Mouse (Mus musculus): ENCODE data around the gene Trpv1.

The Trpv1 gene

DNA sequence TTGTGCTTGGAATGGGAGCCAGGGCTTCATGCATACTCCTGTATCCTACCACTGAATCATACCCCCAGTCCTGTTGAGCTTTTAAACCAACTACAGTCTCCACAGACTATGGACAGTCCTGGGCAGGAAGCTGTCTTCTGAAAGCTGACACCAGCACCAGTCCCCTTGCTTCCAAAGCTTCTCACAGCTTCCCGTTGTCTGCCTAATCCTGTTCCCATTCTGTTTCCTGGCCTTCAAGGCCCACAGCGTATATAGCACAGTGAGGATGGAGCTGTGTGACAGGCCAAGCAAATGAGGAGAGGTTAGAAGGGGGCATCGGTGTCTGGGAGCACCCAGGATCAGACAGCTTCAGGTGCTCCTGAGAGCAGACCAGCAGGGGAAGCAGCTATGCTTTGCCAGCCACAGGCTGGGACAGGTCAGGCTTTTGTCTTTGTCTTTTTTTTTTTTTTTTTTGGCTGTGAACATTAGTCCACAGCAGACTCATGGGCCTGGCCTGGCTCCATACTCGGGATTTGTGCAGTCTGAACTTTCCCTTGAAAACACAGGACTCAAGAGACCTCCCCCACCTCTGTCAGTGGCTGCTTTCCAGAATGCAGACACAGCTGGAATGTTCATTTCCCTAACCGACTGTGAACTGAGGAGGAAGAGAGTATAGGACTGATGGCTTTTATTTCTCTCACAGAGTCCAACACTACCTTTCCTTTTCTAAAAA is 2.1 kb downstream of the Trpv1 start:
- DNase-seq (ENCODE audit: low spot score): peak; percentile 6

DNA sequence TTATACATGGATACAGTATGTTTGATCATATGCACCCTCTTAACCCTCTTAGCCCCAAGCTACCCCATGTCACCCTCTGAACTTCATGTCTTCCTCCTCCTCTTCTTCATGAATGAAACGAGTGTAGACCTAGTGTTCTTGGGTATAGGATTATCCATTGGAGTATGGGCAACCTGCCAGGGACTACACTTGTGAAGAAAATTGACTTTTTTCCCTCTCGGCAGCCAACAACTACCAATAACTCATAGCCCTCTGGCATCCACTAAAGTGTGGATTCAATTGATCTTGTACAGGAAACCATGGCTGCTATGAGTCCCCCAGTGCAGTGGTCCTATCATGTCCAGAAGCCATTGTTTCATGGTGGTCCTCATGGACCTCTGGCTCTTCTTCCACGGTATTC is 2.6 kb downstream of the Trpv1 start:
- no peak for DNase-seq (ENCODE audit: low spot score)

DNA sequence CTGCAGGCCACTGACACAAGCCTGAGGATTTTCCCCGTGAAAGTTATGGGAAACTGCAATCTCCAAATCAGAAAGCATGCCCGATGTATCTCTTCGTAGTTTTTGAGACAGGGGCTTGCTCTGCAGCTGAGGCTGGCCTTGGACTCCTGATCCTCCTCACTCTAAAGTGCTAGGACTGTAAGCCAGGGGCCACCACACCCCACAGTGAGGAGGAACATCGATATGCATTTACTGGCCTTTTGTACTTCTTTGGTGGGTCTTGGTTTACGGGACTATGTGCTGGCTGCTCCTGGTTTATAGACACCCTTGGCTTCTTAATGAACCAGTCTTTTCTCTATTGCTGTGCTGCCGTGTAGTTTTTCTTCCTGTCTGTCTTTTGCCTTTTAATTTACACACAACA is 8.1 kb downstream of the Trpv1 start:
- no peak for DNase-seq (ENCODE audit: low spot score)

DNA sequence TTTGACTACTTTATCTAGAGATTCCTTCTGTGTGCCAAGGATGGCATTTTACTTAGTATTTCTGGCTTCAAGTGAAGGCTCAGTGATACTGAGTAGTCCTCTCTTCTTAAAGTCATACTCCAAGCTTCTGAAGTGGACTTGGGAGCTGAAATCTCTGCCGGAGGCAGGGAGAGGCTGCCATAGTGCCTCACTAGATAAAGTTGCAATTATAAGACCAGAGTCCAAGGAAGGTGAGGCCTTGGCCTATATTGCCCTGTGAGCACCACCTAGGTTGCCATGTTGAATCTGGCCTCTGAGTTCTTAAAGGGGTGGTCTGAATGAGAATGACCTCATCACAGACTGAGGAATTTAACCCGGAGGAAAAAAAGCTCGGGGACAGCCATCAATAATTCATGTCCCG is 8.7 kb downstream of the Trpv1 start:
- no peak for DNase-seq (ENCODE audit: low spot score)

DNA sequence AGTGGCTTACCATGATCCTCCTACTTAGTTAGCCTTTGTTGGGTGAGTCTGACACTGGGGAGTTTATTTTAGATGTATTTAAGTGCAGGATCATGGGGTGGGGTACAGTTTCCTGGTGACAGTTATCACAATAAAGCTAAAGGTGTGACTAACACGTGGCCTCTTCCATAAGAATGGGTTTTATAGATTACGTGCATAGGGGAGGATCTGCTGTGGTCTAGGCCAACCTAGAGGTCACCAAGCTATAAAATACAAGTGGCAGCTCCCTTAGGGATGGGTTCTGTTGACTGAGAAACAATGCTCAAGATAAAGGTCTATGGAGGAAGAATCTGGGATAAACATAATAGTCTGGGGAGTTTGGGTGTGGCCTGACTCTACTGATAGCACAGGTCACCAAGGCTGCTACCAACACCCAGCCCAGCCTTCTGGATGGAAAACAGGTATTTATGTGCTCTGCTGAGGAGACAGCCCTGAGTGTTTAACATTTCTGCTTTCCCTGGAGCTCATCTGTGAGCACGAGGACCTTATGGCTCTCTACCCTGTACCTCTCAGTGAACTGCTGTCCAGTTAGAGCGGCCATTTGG is 23.4 kb downstream of the Trpv1 start:
- DNase-seq (ENCODE audit: low spot score): no peak

DNA sequence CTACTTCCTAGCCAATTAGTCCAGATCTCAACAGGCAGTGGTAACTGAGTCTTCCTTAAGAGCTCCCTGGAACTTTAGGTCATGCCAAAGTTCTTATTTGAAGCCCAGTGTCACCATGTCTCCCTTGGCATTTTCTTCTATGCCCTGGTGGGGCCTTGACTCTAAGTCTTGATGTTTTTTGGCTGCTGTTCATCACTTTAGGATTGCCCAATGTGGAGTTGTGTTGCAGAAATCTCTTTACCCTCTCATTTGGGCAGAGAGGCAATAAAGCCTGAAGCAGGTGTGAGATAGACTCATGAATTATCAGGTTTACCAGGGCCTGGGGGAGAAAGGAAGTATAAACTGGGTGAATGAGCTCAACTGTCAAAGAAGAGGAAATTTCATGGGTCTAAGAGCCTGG is 24.6 kb downstream of the Trpv1 start:
- DNase-seq (ENCODE audit: low spot score): no peak

DNA sequence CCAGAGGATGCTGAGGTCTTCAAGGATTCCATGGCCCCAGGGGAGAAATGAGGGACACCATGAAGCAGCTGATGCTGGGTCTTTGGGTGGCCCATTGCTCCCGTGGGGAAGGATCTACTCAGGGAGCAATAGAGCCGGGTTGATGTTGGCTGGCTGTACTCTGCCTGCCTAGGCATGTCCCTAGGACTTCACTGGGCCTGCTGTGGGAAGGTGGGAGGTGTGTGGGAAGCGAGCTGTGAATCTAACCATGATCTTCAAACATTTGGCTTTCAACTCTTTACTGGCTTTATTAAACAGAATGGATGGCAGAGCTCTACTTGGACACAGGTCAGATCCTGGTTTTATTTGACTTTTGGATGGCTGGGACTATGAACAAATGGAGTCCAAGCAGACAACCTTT is 26.4 kb downstream of the Trpv1 start:
- no peak for DNase-seq (ENCODE audit: low spot score)

DNA sequence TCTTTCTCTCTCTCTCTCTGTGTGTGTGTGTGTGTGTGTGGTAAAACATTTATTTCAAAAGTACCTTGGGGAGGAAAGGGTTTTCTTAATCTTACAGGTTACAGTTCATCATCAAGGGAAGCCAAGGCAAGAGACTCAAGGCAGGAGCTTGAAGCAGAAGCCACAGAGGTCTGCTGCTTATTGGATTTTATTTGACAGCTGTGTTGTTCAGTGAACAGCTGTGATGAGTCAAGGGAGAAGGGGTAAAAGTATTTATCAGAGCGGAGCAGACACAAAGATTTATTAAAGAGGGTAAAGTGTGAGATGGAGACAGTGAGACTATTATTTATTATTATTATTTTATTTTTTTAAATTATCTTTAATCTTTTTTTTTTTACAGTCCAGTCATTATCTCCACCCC is 27.3 kb downstream of the Trpv1 start:
- no peak for DNase-seq (ENCODE audit: low spot score)

DNA sequence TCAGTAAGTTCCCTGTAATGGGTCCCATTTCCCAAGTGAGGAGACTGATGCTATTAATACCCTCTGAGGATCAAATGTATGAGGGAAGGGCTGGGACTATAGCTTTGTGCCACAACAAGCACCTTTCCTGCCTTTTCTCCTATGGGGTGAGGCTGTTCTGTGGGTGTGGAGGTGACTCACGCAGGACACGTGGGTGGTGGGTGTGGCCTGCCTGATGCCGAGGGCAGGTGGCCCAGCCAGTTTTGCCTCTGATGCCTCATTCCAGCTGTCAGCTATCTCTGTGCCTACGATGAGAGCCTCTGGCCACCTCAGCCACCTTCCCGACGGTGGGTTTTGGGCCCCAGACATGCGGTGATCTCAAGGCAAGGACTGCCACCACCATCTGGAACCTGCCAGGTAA is 33.2 kb downstream of the Trpv1 start, which contains the start of gene Trpv3:
Gene Trpv3, plus strand, starts transcription at position 122 of the 400 bp plus-strand sequence.
- no peak for DNase-seq (ENCODE audit: low spot score)

DNA sequence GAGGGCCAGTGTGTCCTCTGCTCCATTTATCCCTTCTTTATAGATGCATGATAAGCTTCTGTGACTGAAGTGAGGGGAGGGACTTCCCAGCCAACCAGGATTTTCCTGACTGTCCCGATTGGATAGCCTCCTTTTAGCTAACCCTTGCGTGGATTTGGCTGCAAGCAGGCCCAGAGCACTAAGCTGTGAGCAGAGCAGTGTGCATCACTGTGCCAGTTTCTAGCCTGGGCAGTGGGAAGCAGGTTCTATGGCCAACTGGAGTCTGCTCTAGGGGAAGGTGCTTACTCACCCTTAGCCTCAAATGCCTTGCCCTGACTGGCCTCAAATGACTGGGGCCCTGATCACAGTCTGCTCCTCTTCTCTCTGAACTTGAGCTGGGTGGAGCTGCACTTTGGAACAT is 40.7 kb downstream of the Trpv1 start:
- DNase-seq (ENCODE audit: low spot score): no peak

DNA sequence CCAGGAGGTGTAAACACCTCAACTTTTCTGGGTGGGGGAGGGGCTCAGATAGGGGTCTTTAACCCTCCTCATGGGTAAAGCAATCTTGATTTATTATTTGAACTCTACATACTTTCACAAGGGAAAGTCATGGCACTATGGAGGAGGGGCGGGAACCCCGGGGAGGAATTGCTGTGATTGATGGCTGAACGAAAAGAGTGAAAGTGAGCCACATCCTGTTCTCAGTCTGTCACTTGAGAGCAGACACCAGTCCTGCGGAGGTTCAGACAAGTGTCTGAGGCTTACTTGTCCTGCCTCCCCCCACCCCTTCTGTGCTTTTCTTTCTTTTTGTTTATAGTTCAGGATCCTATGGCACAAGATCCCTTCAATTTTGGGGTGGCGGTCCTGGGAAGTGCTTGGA is 46.6 kb downstream of the Trpv1 start:
- DNase-seq (ENCODE audit: low spot score): no peak

DNA sequence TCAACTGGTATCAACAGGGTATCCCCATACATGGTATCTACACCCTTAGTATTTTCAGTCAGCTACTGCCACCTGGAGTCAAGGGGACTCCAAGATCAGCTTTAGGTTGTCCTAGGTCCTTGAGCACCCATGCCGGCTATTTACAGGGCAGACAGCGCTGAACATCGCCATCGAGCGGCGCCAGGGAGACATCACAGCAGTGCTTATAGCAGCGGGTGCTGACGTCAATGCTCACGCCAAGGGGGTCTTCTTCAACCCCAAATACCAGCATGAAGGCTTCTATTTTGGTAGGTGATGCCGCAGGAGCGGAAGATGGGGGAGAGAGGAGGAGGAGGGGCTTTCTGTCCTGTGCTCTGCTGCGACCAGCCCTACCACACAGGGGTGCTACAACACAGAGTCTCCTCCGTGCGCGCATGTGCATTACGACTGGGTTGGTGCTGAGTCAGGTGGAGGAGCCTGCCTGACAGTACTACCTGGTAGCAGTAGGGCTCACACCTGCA is 47.5 kb downstream of the Trpv1 start:
- DNase-seq (ENCODE audit: low spot score): peak; percentile 29

DNA sequence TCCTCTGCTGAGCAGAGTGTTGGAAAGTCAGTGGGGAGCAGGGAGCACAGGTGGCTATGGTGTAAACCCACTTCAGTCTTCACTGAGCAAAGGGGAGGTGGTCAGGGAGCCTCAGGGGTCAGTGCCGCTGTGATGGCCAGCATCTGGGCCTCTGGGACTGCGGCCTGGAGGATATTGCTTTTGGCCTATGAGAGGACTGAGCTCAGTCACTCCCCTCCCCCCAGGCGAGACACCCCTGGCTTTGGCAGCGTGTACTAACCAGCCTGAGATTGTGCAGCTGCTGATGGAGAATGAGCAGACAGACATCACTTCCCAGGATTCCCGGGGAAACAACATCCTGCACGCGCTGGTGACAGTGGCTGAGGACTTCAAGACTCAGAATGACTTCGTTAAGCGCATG is 49.3 kb downstream of the Trpv1 start:
- peak; percentile 21 for DNase-seq (ENCODE audit: low spot score)

DNA sequence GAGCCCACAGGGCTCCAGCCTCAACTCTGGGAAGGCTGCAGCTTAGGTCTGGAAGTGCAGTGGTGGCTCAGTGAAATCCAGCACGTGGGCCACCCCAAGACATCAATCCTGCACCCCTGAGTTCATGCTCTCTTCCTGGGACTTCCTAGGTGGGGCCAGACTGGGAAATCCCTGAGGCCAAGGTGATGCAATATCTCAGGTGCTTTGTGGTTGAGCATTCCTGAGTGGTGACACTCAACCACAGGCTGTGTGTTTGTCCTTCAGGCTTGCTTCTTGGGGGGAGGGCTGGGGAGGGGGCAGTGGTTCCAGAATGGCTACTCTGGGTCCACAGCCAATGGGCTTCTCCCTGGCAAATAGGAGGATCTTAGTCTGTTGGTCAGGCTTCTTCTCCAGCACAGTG is 49.8 kb downstream of the Trpv1 start:
- DNase-seq (ENCODE audit: low spot score): peak; percentile 3

DNA sequence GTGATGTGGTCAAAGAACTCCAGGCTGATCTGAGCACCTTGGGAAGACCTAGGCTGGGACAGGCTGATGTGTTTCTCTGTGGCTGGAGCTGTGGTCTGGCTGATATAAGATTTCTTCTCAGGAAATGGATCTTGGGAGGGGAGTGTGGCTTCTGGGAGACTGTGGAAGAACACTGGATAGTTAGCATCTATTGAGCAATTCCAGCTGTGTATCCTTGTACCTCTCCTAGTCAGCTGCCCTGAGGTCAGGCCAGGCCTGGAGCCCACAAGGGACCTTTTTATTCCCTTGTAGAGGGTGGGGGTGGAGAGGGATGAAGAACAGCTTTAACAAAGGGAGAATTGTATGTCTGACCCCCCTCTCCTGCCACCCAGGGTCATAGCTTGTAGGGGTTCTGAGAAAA is 50.3 kb downstream of the Trpv1 start:
- DNase-seq (ENCODE audit: low spot score): peak; percentile 7

DNA sequence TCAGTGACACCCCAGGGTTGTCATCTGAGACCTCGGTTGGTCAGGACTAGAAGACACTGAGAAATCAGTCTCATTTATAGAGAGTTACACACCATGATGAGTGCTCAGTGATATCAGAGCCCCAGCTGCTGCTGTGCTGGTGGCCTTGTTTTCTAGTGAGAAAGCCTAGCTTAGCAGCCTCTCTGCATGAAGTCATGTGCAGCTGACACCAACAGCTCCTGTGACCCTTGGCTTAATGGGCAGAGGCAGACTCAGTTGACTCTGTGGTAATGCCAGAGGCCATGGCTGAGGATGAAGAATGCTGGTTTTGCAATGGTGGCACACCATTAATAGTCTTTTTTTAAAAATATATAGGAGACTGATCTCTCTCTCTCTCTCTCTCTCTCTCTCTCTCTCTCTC is 55.5 kb downstream of the Trpv1 start:
- DNase-seq (ENCODE audit: low spot score): no peak

DNA sequence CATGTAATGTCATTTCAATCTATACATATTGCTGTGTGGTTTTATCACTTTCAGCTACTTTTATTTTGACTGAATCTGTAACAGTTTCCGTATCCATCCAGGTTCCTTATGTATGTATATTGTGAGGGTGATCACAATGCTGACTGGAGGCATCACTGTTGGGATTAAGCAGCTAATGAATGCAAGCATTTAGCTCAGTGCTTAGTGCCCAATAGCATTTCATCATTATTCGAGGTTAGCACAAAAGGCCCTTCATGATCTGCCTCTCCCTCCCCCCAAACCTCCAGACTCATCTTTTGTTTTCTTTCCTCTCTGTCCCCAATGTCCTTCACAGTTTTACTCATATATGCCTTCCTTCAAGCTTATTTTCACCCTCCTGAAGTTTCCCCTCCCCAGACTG is 69.0 kb downstream of the Trpv1 start:
- DNase-seq (ENCODE audit: low spot score): no peak
